Mouse (Mus musculus) limb, embryonic 15.5 days (tissue): Measurements from ENCODE around the gene 1700037C18Rik. TPM values are rescaled to one million over a fixed set of nuclear protein-coding genes. Genes with fewer than 3 reads are reported as not detected.

Experiments used
- ATAC-seq: fragments of 200-750 bp; cut with Nextera tagmentation; 2 replicates; pipeline ENCODE4 v1.8.0; 2017; ENCODE audit warnings: low read depth, moderate TSS enrichment; ENCODE audit not compliant: insufficient number of reproducible peaks, low FRiP score, low TSS enrichment
- H3K27ac ChIP-seq: fragments of 300-500 bp; sonication (generic); 2 replicates; pipeline ENCODE4 v1.5.1; 2015; ENCODE audit warnings: moderate library complexity, mild to moderate bottlenecking, inconsistent platforms
- H3K27me3 ChIP-seq: fragments of 300-500 bp; sonication (generic); 2 replicates; pipeline ENCODE4 v1.6.1; 2015; ENCODE audit warnings: inconsistent platforms
- H3K36me3 ChIP-seq: fragments of 300-500 bp; sonication (generic); 2 replicates; pipeline ENCODE4 v1.6.1; 2015; ENCODE audit warnings: inconsistent platforms
- H3K4me1 ChIP-seq: fragments of 300-500 bp; sonication (generic); 2 replicates; pipeline ENCODE4 v1.6.1; 2015; ENCODE audit warnings: inconsistent platforms
- H3K4me2 ChIP-seq: fragments of 300-500 bp; sonication (generic); 2 replicates; pipeline ENCODE4 v1.6.1; 2015; ENCODE audit warnings: mild to moderate bottlenecking, inconsistent platforms
- H3K4me3 ChIP-seq: fragments of 300-500 bp; sonication (generic); 2 replicates; pipeline ENCODE4 v1.5.1; 2015; ENCODE audit warnings: mild to moderate bottlenecking, inconsistent platforms
- H3K9ac ChIP-seq: fragments of 300-500 bp; sonication (generic); 2 replicates; pipeline ENCODE4 v1.6.1; 2015; ENCODE audit warnings: inconsistent platforms
- H3K9me3 ChIP-seq: fragments of 300-500 bp; sonication (generic); 2 replicates; pipeline ENCODE4 v1.6.1; 2016; ENCODE audit warnings: inconsistent platforms
- WGBS: fragments of 180-500 bp; shearing (Covaris S2); methylation state at CpG from one replicate; pipeline ENCODE4 v1.1.7; 2015; 5-methylcytosine and 5-hydroxymethylcytosine counted together
- polyA plus RNA-seq: library from polyadenylated mRNA; unstranded; fragments of >200 nt; fragmentation: Nextera tagmentation; extraction: Ambion mirVana; gene quantifications from 2 replicates; pipeline ENCODE4 v1.2.1, GENCODE M21; 2015

The 1700037C18Rik gene
- polyA plus RNA-seq, result 6.1 and 7.7 TPM in 2 replicates

DNA sequence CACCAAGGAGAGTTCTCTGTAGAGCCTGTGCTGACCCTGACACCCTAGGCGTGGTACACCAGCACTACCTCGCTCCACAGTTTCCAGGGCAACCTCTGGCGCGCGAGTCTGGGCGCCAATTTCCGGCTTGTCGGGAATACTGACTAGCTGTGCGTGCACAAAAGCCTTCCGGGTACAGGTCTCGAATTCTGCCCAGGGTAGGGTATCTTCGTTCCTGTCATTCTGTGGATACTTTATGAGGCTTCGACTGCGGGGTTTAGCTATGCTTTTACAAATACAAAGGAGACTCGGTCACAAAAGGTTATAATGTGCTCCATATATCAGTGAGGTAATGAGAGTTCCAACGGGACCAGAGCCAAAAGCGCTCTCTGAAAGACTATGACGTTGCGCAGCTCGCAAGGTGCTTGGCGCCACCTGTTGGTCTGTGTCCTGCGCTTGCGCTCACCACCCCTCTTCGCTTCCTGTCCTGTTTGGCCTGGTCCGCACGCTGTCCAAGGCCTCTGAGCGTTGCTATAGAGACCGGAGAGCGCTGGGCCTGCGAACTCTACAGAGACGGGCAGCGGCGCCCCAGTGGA lies at the start of gene 1700037C18Rik, which contains the start of gene Cluap1:
Gene 1700037C18Rik (minus strand): TSS at position 153 of the 575 bp plus-strand sequence.
Gene Cluap1 (plus strand): TSS at position 265 of the 575 bp plus-strand sequence.
- peak; percentile 92 for ATAC-seq
- WGBS, result under 1% methylated on average over 33 of the region's 33 CpGs
- Histone ChIP-seq H3K4me2 (peak within 1 kb of the TSS; percentile 77), H3K9ac (peak within 1 kb of the TSS; percentile 78), H3K27ac (peak within 1 kb of the TSS; percentile 79), H3K9me3 (no peaks in the 10 kb centered on the region), H3K4me3 (peak within 1 kb of the TSS; percentile 68), H3K27me3 (no peaks in the 10 kb centered on the region), H3K4me1 (peaks cover 9% of the 10 kb centered on the region), H3K36me3 (peaks cover 44% of the 10 kb centered on the region)

GRCm38 (mm10) chr16:3956369-3956768 lies 47.9 kb upstream of the 1700037C18Rik start:
- ATAC-seq, result no peak
- Histone ChIP-seq H3K9me3 (no peaks in the 10 kb centered on the region), H3K4me3 (no peak overlapping the region), H3K36me3 (no peaks in the 10 kb centered on the region), H3K27ac (no peak overlapping the region), H3K4me1 (no peaks in the 10 kb centered on the region), H3K9ac (no peak overlapping the region), H3K4me2 (no peak overlapping the region), H3K27me3 (no peaks in the 10 kb centered on the region)
- 78% methylated on average over 6 of the region's 6 CpGs for WGBS

GRCm38 (mm10) chr16:3951141-3951540 lies 42.7 kb upstream of the 1700037C18Rik start:
- no peaks in the 10 kb centered on the region for H3K4me1 ChIP-seq
- 88% methylated on average over 1 of the region's 1 CpGs for WGBS

DNA sequence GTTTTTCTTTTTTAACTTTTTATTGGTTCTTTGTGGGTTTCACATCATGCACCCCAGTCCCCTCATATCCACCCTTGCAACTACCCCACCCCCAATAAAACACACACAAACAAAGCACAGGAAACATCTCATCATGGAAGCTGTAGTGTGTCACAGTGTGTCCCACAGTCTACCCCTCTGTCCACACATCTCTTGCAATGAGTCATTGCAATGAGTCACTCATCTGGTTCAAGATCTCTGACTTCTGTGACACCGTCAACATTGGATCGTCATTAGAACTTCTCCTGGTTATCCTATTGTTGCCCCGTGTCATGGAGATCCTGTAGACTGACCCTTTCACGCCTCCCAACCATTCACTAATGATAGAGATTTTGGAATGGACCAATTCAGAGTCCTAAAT lies 26.2 kb upstream of the 1700037C18Rik start:
- no peak overlapping the region for H3K4me3 ChIP-seq
- H3K9me3 ChIP-seq, result no peaks in the 10 kb centered on the region
- H3K4me1 ChIP-seq, result no peaks in the 10 kb centered on the region
- 84% methylated on average over 4 of the region's 4 CpGs for WGBS
- no peaks in the 10 kb centered on the region for H3K27me3 ChIP-seq
- H3K4me2 ChIP-seq, result no peak overlapping the region
- no peak for ATAC-seq
- no peak overlapping the region for H3K27ac ChIP-seq
- H3K36me3 ChIP-seq, result peaks cover 81% of the 10 kb centered on the region
- H3K9ac ChIP-seq, result no peak overlapping the region

More at GRCm38 (mm10) chr16:3951141-3951540, 42.7 kb upstream of the 1700037C18Rik start:
- H3K27me3 ChIP-seq, result no peaks in the 10 kb centered on the region
- no peak overlapping the region for H3K9ac ChIP-seq
- H3K27ac ChIP-seq, result no peak overlapping the region
- H3K4me2 ChIP-seq, result no peak overlapping the region
- H3K4me3 ChIP-seq, result no peak overlapping the region
- H3K36me3 ChIP-seq, result no peaks in the 10 kb centered on the region
- no peak for ATAC-seq
- no peaks in the 10 kb centered on the region for H3K9me3 ChIP-seq

GRCm38 (mm10) chr16:3934091-3934490 lies 25.6 kb upstream of the 1700037C18Rik start:
- H3K4me2 ChIP-seq, result no peak overlapping the region
- no peaks in the 10 kb centered on the region for H3K9me3 ChIP-seq
- H3K9ac ChIP-seq, result no peak overlapping the region
- no peaks in the 10 kb centered on the region for H3K4me1 ChIP-seq
- no peak overlapping the region for H3K27ac ChIP-seq
- WGBS, result 96% methylated on average over 1 of the region's 1 CpGs
- peaks cover 83% of the 10 kb centered on the region for H3K36me3 ChIP-seq
- H3K4me3 ChIP-seq, result no peak overlapping the region
- H3K27me3 ChIP-seq, result no peaks in the 10 kb centered on the region
- ATAC-seq, result no peak

GRCm38 (mm10) chr16:3933536-3933935 lies 25.0 kb upstream of the 1700037C18Rik start:
- H3K27me3 ChIP-seq, result no peaks in the 10 kb centered on the region
- WGBS, result 92% methylated on average over 6 of the region's 6 CpGs
- no peak overlapping the region for H3K4me2 ChIP-seq
- H3K4me3 ChIP-seq, result no peak overlapping the region
- no peak overlapping the region for H3K9ac ChIP-seq
- H3K27ac ChIP-seq, result no peak overlapping the region
- peaks cover 81% of the 10 kb centered on the region for H3K36me3 ChIP-seq
- no peaks in the 10 kb centered on the region for H3K4me1 ChIP-seq
- no peaks in the 10 kb centered on the region for H3K9me3 ChIP-seq
- no peak for ATAC-seq

- H3K27ac ChIP-seq, result no peak overlapping the region
- no peak for ATAC-seq
- WGBS, result 84% methylated on average over 7 of the region's 7 CpGs
These were observed 20.7 kb upstream of the 1700037C18Rik start for GRCm38 (mm10) chr16:3929151-3929550.

GRCm38 (mm10) chr16:3928582-3928981 lies 20.1 kb upstream of the 1700037C18Rik start:
- H3K36me3 ChIP-seq, result peaks cover 70% of the 10 kb centered on the region
- WGBS, result 81% methylated on average over 1 of the region's 1 CpGs

More at GRCm38 (mm10) chr16:3929151-3929550, 20.7 kb upstream of the 1700037C18Rik start:
- Histone ChIP-seq H3K9me3 (no peaks in the 10 kb centered on the region), H3K27me3 (no peaks in the 10 kb centered on the region), H3K4me3 (no peak overlapping the region), H3K9ac (no peak overlapping the region), H3K4me2 (no peak overlapping the region), H3K4me1 (no peaks in the 10 kb centered on the region), H3K36me3 (peaks cover 71% of the 10 kb centered on the region)

GRCm38 (mm10) chr16:3923966-3924365 lies 15.5 kb upstream of the 1700037C18Rik start:
- peaks cover 56% of the 10 kb centered on the region for H3K36me3 ChIP-seq

More at GRCm38 (mm10) chr16:3928582-3928981, 20.1 kb upstream of the 1700037C18Rik start:
- Histone ChIP-seq H3K4me1 (0 out of 2 replicates have a peak, but pooled peaks cover 1% of the 10 kb centered on the region), H3K4me3 (no peak overlapping the region), H3K4me2 (no peak overlapping the region), H3K27me3 (no peaks in the 10 kb centered on the region), H3K9me3 (no peaks in the 10 kb centered on the region), H3K27ac (no peak overlapping the region), H3K9ac (no peak overlapping the region)
- ATAC-seq, result no peak

GRCm38 (mm10) chr16:3923515-3923914 lies 15.0 kb upstream of the 1700037C18Rik start:
- 77% methylated on average over 3 of the region's 3 CpGs for WGBS
- H3K9me3 ChIP-seq, result no peaks in the 10 kb centered on the region
- 0 out of 2 replicates have a peak, but pooled peaks cover 4% of the 10 kb centered on the region for H3K4me1 ChIP-seq
- H3K4me3 ChIP-seq, result no peak overlapping the region
- peaks cover 54% of the 10 kb centered on the region for H3K36me3 ChIP-seq
- no peaks in the 10 kb centered on the region for H3K27me3 ChIP-seq
- H3K27ac ChIP-seq, result peak overlapping the region; percentile 80
- no peak for ATAC-seq
- H3K4me2 ChIP-seq, result no peak overlapping the region
- no peak overlapping the region for H3K9ac ChIP-seq

More at GRCm38 (mm10) chr16:3923966-3924365, 15.5 kb upstream of the 1700037C18Rik start:
- Histone ChIP-seq H3K4me1 (0 out of 2 replicates have a peak, but pooled peaks cover 4% of the 10 kb centered on the region), H3K9ac (no peak overlapping the region), H3K4me3 (no peak overlapping the region), H3K27me3 (no peaks in the 10 kb centered on the region), H3K4me2 (no peak overlapping the region), H3K9me3 (no peaks in the 10 kb centered on the region), H3K27ac (peak overlapping the region; percentile 80)
- peak; percentile 79; the same call in 1 of the 2 replicates for ATAC-seq
- WGBS, result 35% methylated on average over 4 of the region's 4 CpGs

- Histone ChIP-seq H3K27ac (no peak overlapping the region), H3K4me3 (no peak overlapping the region), H3K27me3 (no peaks in the 10 kb centered on the region), H3K4me2 (no peak overlapping the region), H3K4me1 (0 out of 2 replicates have a peak, but pooled peaks cover 4% of the 10 kb centered on the region), H3K9me3 (no peaks in the 10 kb centered on the region), H3K9ac (no peak overlapping the region), H3K36me3 (peaks cover 55% of the 10 kb centered on the region)
- WGBS, result 94% methylated on average over 2 of the region's 2 CpGs
- no peak for ATAC-seq
These were observed 12.3 kb upstream of the 1700037C18Rik start for GRCm38 (mm10) chr16:3920756-3921155.

DNA sequence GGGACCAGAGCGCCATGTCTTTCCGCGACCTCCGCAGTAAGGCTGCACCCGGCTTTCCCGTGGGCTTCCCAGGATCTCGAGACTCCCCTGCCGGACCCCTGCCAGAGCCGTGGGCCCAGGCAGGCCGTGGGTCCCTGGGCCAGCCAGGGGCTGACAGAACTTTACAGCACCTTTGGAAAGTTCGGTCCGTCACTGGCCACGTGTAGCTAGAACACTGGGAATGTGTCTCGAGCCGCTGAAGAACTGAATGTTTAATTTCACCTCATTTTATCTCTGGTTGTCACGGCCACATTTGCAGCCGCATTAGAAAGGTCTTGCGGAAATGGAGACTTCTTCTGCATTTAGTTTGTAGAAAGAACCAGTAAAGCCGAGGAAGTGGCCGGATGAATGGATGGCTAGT lies 629 bp upstream of the 1700037C18Rik start:
- H3K36me3 ChIP-seq, result peaks cover 44% of the 10 kb centered on the region
- H3K27ac ChIP-seq, result peak overlapping the region; percentile 79
- peak overlapping the region; percentile 68 for H3K4me3 ChIP-seq
- H3K4me2 ChIP-seq, result peak overlapping the region; percentile 77
- 6% methylated on average over 20 of the region's 20 CpGs for WGBS
- peak overlapping the region; percentile 78 for H3K9ac ChIP-seq
- no peaks in the 10 kb centered on the region for H3K27me3 ChIP-seq
- ATAC-seq, result no peak; the same call in 1 of the 2 replicates
- no peaks in the 10 kb centered on the region for H3K9me3 ChIP-seq
- H3K4me1 ChIP-seq, result peaks cover 9% of the 10 kb centered on the region
